Mouse (Mus musculus): Measurements from ENCODE around the gene Mobp.

Mobp gene

DNA sequence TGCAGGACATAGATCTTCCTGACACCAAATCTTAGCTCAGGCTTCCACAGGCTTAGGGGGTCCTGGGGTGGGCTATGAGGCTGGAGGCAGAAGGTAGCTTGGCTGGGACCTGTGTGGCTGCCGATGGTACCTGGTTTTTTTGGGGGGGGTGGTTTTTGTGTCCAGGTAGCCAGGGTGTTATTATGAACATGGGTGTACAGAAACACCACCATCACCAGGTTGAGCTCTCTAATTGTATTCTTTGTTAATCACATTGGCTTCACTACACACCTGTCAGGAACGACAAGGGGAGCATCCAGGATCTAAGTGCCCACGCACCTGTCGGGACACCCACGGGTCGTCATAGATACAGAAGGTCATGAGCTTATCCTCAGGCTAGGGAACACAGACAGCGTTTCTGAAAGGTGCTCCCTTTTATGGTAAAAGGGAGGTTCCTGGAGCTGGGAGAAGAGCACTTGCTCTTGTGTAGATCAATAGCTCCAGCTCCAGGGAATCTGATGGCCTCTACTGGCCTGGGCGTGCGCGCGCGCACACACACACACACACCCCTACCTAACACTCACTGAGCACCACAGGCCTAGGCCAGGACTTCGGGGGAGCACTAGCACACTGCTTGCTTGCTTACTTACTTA, 14.9 kb upstream of the Mobp start:
- in situ Hi-C loops (cut with MboI) = no loop called here

DNA sequence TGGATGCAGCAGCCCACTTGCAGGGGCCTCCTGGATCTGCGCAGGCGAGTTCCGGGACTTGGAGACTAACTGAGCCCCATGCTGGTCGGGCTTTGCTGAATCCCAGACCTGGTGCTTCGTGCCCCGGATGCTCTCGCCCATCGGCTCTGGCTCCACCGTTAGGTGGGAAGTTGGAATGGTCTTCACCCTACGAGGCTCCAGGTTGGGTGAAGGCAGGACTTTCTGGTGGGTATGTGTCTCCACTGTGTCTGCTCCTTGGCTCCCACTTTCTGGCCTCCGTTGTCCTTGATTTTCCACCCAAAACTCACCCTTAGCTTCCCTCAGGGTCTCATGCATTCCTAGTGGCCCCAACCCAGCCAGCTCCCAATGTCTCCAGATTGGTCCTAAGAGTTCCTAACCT, 14.1 kb upstream of the Mobp start:
- in situ Hi-C loops (cut with MboI) = no loop called here

DNA sequence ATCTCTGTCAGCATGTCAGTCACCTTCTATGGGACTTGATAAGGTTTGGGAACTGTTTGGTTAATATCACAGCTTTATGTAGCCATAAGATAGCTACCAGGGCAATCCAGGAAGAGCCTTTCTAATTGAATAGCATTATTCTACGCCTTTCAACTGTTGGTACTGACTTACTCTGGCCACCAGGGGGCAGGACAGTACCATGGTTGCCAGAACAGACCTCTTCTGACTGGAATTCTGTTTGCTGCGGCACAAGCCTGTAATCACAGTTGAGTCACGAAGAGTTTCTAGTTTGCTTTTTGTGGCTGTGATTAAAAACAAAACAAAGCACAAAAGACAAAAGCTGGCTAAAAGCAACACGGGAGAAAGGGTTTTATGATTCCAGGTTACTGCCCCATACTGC, 8.9 kb upstream of the Mobp start:
- in situ Hi-C loops (cut with MboI) = no loop called here

DNA sequence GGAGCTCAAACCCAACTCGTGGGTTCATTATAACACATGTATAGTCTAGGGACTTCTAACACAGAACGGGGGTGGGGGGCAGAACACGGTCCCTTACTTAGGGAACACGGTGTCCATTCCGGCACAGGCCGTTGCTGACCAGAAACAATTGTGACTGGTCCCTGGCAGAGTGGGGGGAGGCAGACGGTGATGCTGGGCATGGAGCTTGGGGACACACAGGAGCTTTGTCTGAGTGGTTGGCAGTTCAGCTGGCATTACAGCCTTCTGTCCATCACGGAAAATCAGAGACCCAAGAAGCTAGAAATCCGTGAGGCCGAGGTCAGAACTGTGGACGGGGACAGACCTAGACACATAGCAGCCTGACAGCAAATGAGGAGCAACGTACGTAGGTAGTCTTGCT, 5.0 kb upstream of the Mobp start:
- in situ Hi-C loops (cut with MboI) = no loop called here

DNA sequence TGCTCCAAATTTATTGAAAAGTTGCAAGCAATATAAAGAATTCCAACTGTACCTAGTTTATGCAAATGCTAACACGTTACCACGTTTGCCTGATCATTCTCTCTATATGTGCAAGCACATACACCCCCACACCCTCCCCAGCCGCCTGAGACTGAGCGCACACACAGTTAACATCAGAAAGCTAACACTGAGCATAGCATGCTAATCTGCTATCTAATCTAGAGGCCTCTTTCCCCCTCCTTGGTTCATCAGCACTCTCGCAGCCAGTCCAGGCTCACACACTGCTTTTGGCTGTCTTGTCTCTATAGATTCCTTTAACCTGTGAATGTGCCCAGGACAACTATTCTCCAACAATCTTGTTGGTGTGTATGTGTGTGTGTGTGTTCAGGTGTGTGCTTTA, 1.6 kb downstream of the Mobp start:
- in situ Hi-C loops (cut with MboI) = no loop called here

DNA sequence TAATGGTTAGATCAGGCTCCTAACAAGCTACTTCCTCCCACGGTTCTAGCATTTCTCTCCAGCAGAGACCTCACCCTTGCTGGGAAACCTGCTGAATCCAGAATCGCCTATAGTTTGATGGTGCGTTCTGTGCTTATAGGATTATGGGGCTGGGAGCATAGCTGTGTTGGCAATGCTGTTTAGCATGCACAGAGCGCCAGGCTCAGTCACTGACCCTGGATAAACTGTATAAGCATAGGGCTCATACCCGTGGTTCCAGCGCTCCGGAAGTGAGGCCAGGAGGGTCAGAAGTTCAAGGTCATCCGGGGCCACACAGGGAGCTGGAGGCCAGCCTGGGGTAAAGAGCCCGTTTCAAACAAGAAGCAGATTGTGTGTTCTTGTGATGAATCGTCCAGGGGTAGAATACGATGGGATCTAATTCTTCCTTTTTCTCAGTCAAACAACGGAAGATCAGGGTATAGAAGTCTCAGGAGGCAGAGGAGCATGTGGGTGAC, 2.4 kb downstream of the Mobp start:
- in situ Hi-C loops (cut with MboI) = no loop called here

DNA sequence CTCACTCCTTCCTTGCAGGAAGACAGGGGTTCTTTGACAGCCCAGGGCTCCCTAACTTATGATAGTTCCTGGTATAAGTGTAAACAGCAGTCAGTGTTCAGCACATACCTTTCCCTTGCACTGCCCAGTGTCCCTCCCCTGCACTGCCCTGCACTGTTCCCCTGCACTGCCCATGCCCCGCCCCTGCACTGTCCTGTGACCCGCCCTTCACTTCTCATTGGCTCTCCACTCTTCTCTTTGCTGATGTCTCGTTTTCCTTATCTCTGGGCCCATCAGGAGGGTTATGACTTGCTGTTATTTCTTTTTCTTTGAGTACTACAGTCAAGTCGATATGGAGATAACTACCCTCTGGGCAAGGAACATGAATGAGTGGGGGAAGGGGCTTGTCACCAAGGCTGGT, 8.5 kb downstream of the Mobp start:
- in situ Hi-C loops (cut with MboI) = no loop called here

DNA sequence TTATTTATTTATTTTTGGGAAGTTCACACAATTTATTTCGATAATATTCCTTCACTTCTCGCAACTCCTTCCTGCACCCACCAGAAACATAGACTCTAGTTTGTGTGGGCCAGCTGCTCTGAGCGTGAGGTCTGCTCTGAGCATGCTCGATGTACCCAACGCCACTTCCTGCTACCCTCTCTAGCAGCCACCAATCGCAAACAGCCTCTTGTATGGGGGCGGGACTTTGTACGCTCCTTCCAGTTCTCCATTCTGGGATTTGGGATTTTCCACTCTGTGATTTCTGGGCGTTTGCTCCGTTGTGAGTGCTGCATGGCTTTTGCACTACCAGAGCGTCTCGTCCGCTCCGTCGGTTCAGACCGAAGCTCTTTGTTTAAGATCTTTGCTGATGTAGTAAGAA, 14.4 kb downstream of the Mobp start:
- in situ Hi-C loops (cut with MboI) = no loop called here

DNA sequence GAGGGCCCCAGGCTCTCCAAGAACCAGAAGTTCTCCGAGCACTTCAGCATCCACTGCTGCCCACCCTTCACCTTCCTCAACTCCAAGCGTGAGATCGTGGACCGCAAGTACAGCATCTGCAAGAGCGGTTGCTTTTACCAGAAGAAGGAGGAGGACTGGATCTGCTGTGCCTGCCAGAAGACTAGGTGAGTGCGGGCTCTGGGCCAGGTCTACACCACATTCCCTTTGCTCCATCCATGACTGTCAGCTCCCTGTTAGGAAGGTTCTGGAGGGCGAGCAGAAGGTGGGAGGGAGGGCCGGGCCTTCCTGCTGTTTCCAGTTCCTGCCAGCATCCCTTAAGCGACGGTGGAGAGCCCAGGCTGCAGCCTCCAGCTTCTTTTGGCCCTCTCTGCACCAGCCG, 18.3 kb downstream of the Mobp start:
- in situ Hi-C loops (cut with MboI) = no loop called here

DNA sequence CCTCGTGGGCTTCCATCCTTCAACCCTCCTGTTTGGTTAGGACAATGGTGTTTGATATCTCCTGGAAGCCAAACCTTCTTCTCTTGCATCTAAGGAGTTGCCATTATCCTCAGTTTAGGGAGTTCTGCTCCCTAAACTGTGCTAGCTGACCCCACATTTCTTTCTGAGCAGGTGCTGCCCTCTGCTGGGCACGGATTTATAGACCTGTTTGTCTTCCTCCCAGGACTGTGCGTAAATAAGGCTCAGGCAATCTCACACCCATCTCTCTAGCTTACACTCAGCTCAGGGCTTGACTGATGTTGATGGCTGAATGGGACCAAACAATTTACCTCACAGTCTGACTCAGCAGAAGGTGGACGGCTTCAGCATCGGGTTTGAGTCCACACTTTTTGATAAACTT, 21.8 kb downstream of the Mobp start:
- in situ Hi-C loops (cut with MboI) = no loop called here

DNA sequence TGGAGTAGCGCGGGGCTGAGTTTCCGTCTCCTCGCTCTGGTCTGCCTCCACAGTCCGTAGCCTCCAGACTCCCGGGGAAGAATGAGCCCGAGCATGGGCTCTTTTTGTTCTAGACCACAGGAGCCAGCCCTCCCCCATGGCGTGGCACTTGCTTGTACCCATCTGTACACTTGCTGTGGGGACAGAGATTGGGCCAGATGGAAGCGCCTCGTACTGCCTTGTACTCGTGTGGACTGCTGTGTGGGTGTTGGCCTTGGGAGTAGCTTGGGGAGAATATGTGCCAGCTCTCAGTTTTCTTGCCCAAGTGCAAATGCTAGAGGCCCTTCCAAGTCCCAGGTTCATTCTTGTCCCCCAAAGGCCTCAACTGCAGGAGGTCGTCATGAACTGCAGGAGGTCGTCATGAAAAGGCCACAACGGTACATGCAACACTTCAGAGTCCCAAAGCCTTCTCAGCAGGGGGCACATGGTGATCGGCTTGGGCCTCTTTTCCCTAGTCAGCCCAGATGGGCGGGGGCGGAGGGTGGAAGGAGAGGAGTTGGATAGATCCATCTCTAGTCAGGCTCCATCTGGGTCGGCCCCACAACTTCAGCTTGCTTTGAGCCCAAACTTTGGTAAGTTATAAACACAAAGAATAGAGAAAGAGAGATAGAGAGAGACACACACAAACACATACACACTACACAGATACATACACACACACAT, 25.1 kb downstream of the Mobp start:
- in situ Hi-C loops (cut with MboI) = no loop called here

DNA sequence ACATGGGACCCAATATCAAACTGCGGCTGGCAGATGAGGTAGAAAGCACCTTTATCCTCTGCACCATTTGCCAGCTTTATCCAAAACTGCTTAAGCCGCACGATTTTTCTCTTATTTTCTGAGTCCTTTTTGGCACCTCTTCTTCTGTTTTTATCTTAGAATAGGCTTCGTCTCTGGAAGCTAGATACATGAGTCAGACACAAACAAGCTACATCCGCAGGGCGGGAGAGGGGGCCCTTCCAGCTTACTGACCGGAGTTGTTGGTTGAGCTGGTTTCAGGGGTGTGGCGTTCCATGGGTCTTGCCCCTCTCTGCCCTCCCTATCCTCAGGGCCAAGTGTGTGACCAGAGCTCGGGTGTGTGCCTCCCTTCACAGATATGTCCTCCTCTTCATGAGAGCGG, 29.3 kb downstream of the Mobp start:
- in situ Hi-C loops (cut with MboI) = no loop called here

DNA sequence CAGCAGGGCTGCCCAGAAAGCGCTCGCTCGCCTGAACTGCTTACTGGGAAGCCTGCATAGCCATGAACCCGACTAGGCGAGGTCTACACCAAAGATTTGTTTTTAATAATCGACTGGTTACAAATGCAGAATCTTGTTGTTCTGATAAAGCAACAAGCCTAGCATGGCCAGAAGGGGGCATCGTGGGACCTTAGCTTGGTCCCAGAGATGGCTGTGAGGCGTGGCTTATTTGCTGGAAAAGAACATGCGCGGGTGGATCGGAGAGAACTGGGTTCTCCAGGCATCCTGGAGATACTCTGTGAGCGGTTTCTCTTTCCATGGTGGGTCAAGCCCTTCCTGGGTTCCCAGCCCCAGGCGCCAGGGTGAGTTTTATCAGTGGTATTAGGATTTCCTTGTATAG, 35.0 kb downstream of the Mobp start:
- in situ Hi-C loops (cut with MboI) = no loop called here

DNA sequence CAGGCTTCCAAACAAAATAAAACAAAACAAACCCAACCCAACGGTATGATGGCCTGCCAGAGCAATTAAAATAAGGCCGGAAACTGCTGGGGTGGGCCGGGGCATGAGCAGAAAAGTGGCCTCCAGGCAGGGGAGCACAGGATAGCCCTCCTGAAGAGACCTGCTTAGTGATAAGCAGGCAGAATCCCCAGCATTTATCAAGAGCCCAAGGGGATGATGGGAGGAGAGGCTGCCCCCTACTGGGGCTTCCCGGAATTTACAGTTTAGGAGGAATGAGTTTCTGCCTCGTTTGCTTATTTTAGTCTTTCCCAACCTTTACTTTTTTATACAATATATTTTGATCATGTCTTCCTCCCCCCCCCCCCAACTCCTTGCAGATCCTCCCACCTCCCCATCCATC, 37.3 kb downstream of the Mobp start:
- in situ Hi-C loops (cut with MboI) = no loop called here

DNA sequence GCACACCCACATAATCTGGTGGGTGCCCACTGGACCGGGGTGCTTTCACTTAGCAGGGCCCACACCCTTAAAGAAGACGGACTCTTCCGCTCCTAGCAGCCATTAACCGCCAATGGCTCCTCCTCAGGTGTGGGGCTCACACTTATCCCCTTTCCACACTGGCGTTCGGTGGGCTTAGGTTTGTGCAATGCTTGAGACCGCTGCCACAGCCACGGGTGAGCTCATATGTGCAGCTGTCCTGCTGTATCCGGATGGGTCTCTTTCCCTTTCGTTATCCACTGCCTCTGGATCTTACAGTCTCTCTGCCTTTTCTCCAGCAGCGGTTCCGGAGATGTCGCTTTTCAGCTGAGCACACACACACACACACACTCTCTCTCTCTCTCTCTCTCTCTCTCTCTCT, 41.4 kb downstream of the Mobp start:
- in situ Hi-C loops (cut with MboI) = no loop called here

DNA sequence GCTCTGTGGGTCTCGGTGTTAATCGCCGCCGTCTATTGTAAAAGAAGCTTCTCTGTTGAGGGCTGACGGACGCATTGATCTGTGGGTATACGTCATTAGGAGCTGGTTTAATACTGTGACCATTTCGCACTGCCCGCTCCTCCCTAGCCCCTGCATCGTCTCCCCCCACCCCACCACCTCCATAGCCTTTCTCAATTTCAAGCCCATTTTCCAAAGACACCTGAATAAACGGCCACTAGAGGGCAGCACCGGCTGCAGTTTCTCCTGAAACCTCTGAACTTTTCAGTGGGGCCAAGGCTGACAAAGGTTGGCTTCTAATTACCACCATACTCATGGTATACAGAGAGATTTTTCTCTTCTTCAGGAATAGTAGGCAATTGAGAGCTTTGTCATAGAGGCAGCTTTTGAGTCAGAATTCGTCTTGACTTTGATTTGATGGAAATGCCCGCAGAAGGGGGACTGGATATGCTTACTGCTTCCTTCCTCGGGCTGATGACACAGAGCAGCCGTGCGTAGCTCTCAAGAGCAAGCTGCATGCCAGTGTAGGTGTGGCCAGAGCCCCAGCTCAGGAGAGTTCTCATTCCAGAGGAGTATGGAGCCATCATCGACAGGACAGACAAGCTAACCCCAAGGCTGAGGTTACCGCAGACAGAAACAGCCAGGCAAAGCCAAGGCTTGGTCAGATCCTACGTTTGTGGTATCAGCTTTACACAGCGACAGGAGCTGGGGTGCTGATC, 42.0 kb downstream of the Mobp start:
- in situ Hi-C loops (cut with MboI) = no loop called here

DNA sequence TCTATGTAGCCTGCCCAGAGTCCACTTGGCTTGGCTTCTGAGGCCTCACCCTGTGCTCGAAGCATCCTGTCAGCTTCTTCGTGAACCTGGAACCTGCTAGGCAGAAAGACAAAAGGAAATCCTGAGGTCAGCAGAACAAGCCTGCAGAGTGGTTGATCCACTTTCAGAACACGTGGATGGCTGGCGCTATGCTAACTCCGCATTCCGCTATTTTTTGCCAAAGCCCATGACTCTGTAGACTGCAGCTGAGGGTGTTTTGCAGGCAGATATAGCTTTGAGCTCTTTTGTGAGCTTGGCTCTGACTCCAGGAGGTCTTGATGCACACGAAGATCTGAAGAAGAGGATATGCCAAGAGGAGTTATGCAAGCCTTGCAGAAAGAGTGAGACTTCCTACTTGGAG, 43.2 kb downstream of the Mobp start:
- in situ Hi-C loops (cut with MboI) = no loop called here

DNA sequence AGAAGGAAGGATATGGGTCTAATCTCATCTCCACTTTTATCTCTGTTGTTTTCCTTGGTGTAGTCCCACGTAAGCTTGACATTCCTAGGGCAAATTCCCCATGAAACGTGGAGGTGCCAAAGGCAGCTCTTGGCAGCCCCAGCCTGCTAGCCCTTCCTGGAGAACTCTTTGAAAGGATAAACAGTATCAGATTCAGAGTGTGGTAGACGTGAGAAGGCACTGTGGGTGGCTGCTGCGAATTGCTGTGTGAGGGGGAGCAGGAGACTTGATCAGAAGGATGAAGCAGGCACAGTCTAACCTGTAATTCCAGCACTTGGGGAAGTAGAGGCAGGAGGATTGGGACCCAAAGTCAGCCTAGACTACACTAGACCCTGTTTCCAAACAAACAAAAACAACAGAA, 51.4 kb downstream of the Mobp start:
- in situ Hi-C loops (cut with MboI) = no loop called here

DNA sequence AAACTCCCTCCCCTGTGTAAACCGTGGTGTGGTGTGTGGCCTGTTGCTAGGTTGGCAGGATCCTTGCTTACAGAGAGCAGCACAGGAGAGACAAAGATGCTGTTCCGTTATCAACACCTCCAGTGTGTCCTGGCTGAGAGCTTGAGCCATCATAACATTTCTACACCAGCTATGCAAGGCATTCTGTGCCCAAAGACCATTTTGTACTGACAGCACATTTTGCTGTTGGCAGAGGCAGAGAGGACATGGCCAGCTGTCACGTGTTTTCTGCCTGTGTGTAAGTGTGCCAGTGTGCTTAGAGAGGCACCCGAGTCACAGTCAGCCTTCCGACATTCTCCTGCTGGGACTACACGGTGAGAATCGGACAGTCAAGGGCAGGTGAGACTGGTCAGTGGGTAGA, 52.2 kb downstream of the Mobp start:
- in situ Hi-C loops (cut with MboI) = no loop called here

DNA sequence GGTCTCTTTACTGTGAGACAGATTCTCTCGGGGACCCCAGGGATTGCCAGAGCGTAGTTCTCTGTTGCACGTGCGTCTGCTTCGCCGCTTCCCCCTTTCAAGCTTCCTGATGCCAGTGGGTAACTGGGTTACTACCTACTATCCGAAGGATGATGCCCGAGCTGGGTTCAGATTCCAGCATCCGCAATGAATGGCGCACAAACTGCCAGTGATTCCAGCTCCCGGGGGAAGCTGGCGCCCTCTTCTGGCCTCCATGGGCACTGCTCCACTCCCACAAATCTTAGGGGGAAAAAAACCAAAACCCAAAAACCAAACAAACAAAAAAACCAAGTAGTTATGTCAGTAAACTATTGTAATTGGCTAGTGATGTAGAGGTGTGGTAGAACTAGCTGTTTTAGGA, 53.2 kb downstream of the Mobp start:
- in situ Hi-C loops (cut with MboI) = no loop called here

DNA sequence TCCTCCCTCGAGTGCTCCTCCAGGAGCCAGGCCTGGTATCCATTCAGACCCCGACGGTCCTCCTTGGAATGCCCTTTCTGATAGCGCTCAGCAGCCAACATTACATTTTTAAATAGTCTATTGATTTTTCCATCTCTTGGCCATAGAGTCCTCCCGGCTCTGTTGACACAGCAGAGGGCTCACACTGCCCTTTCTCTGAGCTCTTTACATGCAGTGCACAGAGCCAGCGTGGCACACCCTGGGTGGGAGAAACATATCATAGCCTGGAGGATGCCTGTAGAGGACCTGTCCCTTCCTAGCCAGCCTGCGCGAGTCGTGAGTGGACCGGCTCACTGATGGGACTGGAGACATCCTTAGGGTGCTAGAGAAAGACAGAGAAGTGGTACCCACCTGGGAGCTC, 54.4 kb downstream of the Mobp start:
- in situ Hi-C loops (cut with MboI) = no loop called here

DNA sequence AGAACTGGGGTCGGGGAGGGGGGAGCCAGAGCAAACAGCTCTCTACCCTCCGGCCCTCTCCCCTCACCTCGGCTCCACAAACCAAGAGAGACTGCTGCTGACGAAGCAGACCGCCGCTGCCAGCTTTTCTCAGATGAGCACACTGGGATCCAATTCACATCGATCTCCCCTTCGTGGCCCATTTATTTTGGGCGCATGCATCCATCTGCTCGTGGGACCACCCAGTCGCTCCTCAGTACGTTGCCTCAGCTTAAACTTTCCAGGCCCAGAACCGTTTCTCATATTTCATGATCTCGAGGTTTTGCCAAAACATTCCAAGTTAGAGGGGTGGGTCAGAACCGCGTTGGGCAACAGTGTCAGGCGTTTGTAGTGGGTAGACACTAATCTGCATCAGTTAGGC, 57.4 kb downstream of the Mobp start:
- in situ Hi-C loops (cut with MboI) = no loop called here

DNA sequence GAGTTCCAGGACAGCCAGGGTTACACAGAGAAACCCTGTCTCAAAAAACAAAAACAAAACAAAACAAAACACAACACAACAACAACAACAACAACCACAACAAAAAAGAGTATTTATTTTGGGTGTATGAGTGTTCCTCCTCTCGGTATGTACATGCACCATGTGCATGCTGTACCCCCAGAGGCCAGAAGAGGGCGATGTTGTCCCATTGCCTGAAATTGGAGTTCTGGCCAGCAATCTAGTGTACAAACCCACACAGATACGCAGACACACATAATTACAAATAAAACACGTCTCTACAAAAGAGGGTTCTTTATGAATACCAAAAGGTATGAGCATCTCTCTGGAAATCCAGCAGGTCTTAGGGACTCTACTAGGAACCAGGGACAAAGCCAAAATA, 60.6 kb downstream of the Mobp start:
- in situ Hi-C loops (cut with MboI) = no loop called here

Measured in mature B cell (primary cell).